Mouse (Mus musculus) midbrain, embryonic 11.5 days (tissue): ENCODE results near the gene Prkg2. TPM values are rescaled to one million over a fixed set of nuclear protein-coding genes. Genes with fewer than 3 reads are reported as not detected.

Experiments used
- ATAC-seq: fragments of 200-750 bp; cut with Nextera tagmentation; 2 replicates; pipeline ENCODE4 v1.8.0; 2017; ENCODE audit warnings: moderate TSS enrichment, moderate library complexity; ENCODE audit not compliant: low FRiP score
- DNase-seq: peaks from one replicate; pipeline ENCODE4 v3.0.0; 2015; ENCODE audit warnings: low spot score; ENCODE audit errors: missing footprints
- H3K27ac ChIP-seq: fragments of 300-500 bp; sonication (generic); 2 replicates; pipeline ENCODE4 v1.5.1; 2014; ENCODE audit warnings: low read depth, low read length
- H3K27me3 ChIP-seq: fragments of 300-500 bp; sonication (generic); 2 replicates; pipeline ENCODE4 v1.6.1; 2014; ENCODE audit warnings: mild to moderate bottlenecking, low read length, moderate library complexity, mixed read lengths; ENCODE audit not compliant: control insufficient read depth, insufficient read depth
- H3K36me3 ChIP-seq: fragments of 300-500 bp; sonication (generic); 2 replicates; pipeline ENCODE4 v1.6.1; 2014; ENCODE audit warnings: mild to moderate bottlenecking, low read length, moderate library complexity, mixed read lengths; ENCODE audit not compliant: control insufficient read depth, insufficient read depth
- H3K4me1 ChIP-seq: fragments of 300-500 bp; sonication (generic); 2 replicates; pipeline ENCODE4 v1.6.1; 2014; ENCODE audit warnings: low read length; ENCODE audit not compliant: control insufficient read depth, insufficient read depth
- H3K4me2 ChIP-seq: fragments of 300-500 bp; sonication (generic); 2 replicates; pipeline ENCODE4 v1.6.1; 2014; ENCODE audit warnings: mild to moderate bottlenecking, moderate library complexity
- H3K4me3 ChIP-seq: fragments of 300-500 bp; sonication (generic); 2 replicates; pipeline ENCODE4 v1.5.1; 2014; ENCODE audit warnings: low read depth, low read length
- H3K9ac ChIP-seq: fragments of 300-500 bp; sonication (generic); 2 replicates; pipeline ENCODE4 v1.6.1; 2014; ENCODE audit warnings: low read length
- H3K9me3 ChIP-seq: fragments of 300-500 bp; sonication (generic); 2 replicates; pipeline ENCODE4 v1.6.1; 2016; ENCODE audit warnings: low read length; ENCODE audit not compliant: control insufficient read depth
- WGBS: fragments of 180-500 bp; shearing (Covaris S2); extraction: QIAGEN DNeasy Blood & Tissue Kit; methylation state at CpG from one replicate; pipeline ENCODE4 v1.1.7; 2014; 5-methylcytosine and 5-hydroxymethylcytosine counted together
- polyA plus RNA-seq: library from polyadenylated mRNA; unstranded; fragments of >200 nt; fragmentation: Nextera tagmentation; extraction: Ambion mirVana; gene quantifications from 2 replicates; pipeline ENCODE4 v1.2.1, GENCODE M21; 2014

Gene Prkg2
- polyA plus RNA-seq, 1 experiment from 2014 or later = 2.3 TPM

- no peak overlapping the region for H3K9ac ChIP-seq
- ATAC-seq = no peak
- peaks cover 2% of the 10 kb centered on the region; the same call in 1 of the 2 replicates for H3K9me3 ChIP-seq
- WGBS = 73% methylated on average over 3 of the region's 3 CpGs
- H3K4me2 ChIP-seq = no peak overlapping the region
- no peaks in the 10 kb centered on the region for H3K36me3 ChIP-seq
- no peaks in the 10 kb centered on the region for H3K27me3 ChIP-seq
- no peaks in the 10 kb centered on the region for H3K4me1 ChIP-seq
- no peak for DNase-seq
- no peak overlapping the region for H3K4me3 ChIP-seq
- H3K27ac ChIP-seq = no peak overlapping the region
Measured at GRCm38 (mm10) chr5:99026343-99026742, 10.8 kb downstream of the Prkg2 start.

- DNase-seq (no peak), ATAC-seq (no peak)
- WGBS = 93% methylated on average over 6 of the region's 6 CpGs
- H3K36me3 ChIP-seq = no peaks in the 10 kb centered on the region
- no peaks in the 10 kb centered on the region for H3K27me3 ChIP-seq
- no peak overlapping the region for H3K4me2 ChIP-seq
- no peaks in the 10 kb centered on the region for H3K9me3 ChIP-seq
- no peaks in the 10 kb centered on the region for H3K4me1 ChIP-seq
- no peak overlapping the region for H3K27ac ChIP-seq
- H3K9ac ChIP-seq = no peak overlapping the region
- no peak overlapping the region for H3K4me3 ChIP-seq
Measured at GRCm38 (mm10) chr5:99019709-99020108, 17.4 kb downstream of the Prkg2 start.

- Histone ChIP-seq H3K36me3 (no peaks in the 10 kb centered on the region), H3K9ac (no peak overlapping the region), H3K27ac (no peak overlapping the region), H3K4me1 (no peaks in the 10 kb centered on the region), H3K4me2 (no peak overlapping the region), H3K4me3 (no peak overlapping the region), H3K9me3 (no peaks in the 10 kb centered on the region), H3K27me3 (no peaks in the 10 kb centered on the region)
- WGBS = 89% methylated on average over 3 of the region's 3 CpGs
- DNase-seq (no peak), ATAC-seq (no peak)
Measured at GRCm38 (mm10) chr5:99015140-99015539, 22.0 kb downstream of the Prkg2 start.

GRCm38 (mm10) chr5:99010448-99011151 is 26.6 kb downstream of the Prkg2 start:
- WGBS = 88% methylated on average over 14 of the region's 14 CpGs
- ATAC-seq = no peak

GRCm38 (mm10) chr5:98998104-98998503 is 39.0 kb downstream of the Prkg2 start:
- Histone ChIP-seq H3K27ac (no peak overlapping the region), H3K4me1 (no peaks in the 10 kb centered on the region), H3K9me3 (no peaks in the 10 kb centered on the region), H3K4me2 (no peak overlapping the region), H3K4me3 (no peak overlapping the region), H3K27me3 (no peaks in the 10 kb centered on the region), H3K36me3 (no peaks in the 10 kb centered on the region), H3K9ac (no peak overlapping the region)
- ATAC-seq (no peak), DNase-seq (no peak)
- WGBS = 77% methylated on average over 4 of the region's 4 CpGs

More at GRCm38 (mm10) chr5:99010448-99011151, 26.6 kb downstream of the Prkg2 start:
- Histone ChIP-seq H3K9me3 (no peaks in the 10 kb centered on the region), H3K4me1 (no peaks in the 10 kb centered on the region), H3K9ac (no peak overlapping the region), H3K4me2 (no peak overlapping the region), H3K27ac (no peak overlapping the region), H3K4me3 (no peak overlapping the region), H3K36me3 (no peaks in the 10 kb centered on the region), H3K27me3 (no peaks in the 10 kb centered on the region)
- DNase-seq = no peak

- Histone ChIP-seq H3K4me3 (no peak overlapping the region), H3K4me1 (no peaks in the 10 kb centered on the region), H3K9ac (no peak overlapping the region), H3K36me3 (no peaks in the 10 kb centered on the region), H3K4me2 (no peak overlapping the region), H3K27me3 (no peaks in the 10 kb centered on the region), H3K9me3 (no peaks in the 10 kb centered on the region), H3K27ac (no peak overlapping the region)
- ATAC-seq (no peak), DNase-seq (no peak)
- WGBS = 65% methylated on average over 4 of the region's 4 CpGs
Measured at GRCm38 (mm10) chr5:98995767-98996166, 41.4 kb downstream of the Prkg2 start.

DNA sequence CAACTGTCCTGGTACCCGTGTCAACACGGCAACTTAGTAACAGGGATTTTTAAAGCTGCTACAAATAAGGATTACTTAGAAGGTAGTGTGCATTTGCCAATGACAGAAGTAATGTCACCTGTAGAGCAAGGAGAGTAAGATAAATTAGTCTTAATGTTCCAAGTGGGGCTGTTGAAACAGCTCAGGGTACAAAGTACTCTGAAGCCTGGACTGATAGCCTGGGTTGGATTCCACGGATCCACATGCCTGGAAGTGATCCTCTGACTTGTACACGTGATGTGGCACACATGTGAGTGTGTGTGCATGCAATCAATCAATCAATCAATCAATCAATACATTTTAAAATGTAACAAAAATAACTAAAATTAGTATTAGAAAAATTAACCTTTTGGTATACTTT is 45.6 kb downstream of the Prkg2 start:
- 0 out of 2 replicates have a peak, but pooled peaks cover 2% of the 10 kb centered on the region for H3K4me1 ChIP-seq
- no peaks in the 10 kb centered on the region for H3K27me3 ChIP-seq
- no peak overlapping the region for H3K27ac ChIP-seq
- ATAC-seq = no peak
- no peak overlapping the region for H3K9ac ChIP-seq
- H3K4me2 ChIP-seq = no peak overlapping the region
- WGBS = 85% methylated on average over 4 of the region's 4 CpGs
- DNase-seq = no peak
- H3K9me3 ChIP-seq = no peaks in the 10 kb centered on the region
- H3K4me3 ChIP-seq = no peak overlapping the region
- H3K36me3 ChIP-seq = no peaks in the 10 kb centered on the region

- ATAC-seq (peak; percentile 91), DNase-seq (no peak)
- Histone ChIP-seq H3K4me3 (no peak overlapping the region), H3K27me3 (no peaks in the 10 kb centered on the region), H3K27ac (no peak overlapping the region), H3K4me2 (no peak overlapping the region), H3K9ac (no peak overlapping the region), H3K36me3 (no peaks in the 10 kb centered on the region), H3K4me1 (peaks cover 12% of the 10 kb centered on the region), H3K9me3 (no peaks in the 10 kb centered on the region)
- WGBS = 20% methylated on average over 1 of the region's 1 CpGs
Measured at GRCm38 (mm10) chr5:98987634-98988033, 49.5 kb downstream of the Prkg2 start.

- no peak overlapping the region for H3K27ac ChIP-seq
- ATAC-seq (no peak), DNase-seq (no peak)
- no peak overlapping the region for H3K4me3 ChIP-seq
- no peaks in the 10 kb centered on the region for H3K27me3 ChIP-seq
- H3K9me3 ChIP-seq = no peaks in the 10 kb centered on the region
- 66% methylated on average over 3 of the region's 3 CpGs for WGBS
- no peak overlapping the region for H3K9ac ChIP-seq
- peaks cover 12% of the 10 kb centered on the region for H3K4me1 ChIP-seq
- H3K36me3 ChIP-seq = no peaks in the 10 kb centered on the region
- no peak overlapping the region for H3K4me2 ChIP-seq
Measured at GRCm38 (mm10) chr5:98987116-98987515, 50.0 kb downstream of the Prkg2 start.
